ENCODE assay signal across 20 mouse cellular contexts in the genomic region with DNA sequence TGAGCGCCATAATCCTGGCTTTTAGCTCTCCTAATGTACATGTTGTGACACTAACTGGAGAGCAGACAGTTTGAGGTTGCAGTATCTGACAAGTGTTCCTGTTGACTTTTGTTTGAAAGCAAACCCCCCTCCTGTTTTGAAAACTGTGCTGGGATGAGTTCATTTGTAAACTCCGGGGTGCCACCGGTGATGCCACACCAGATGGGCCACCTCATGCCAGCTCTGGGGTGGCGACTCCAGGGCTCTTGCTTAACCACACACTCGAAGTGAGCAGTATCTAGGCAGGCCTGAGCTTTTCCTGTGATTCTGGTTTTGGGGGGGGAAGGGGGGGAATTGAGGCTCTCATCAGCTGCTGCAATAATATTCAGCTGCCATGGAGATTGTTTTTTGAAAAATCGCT. TPM values are rescaled to one million over a fixed set of nuclear protein-coding genes. Genes with fewer than 3 reads are reported as not detected.
DNase-seq lines count a peak whose midpoint lies in the region; ATAC-seq and TF ChIP-seq lines count a peak whose summit lies in the region.
"Had no signal": no experiment of that assay in that cellular context is flagged by ENCODE, and none has a peak within 500 bp of the region (broad histone marks: within the 10 kb centered on the region; RNA-seq: fewer than 3 reads in every experiment).

No protein-coding gene starts in this region.

- no peak for TF ChIP-seq CTCF in cerebellum, adult 2 months (IDR thresholded peaks at IDR 0.05; ENCODE audit: borderline replicate concordance, insufficient read depth, low read depth, low read length)
- TF ChIP-seq CTCF in hindbrain, postnatal 0 days (IDR thresholded peaks at IDR 0.05; ENCODE audit: low read depth), result no peak

- H3K9ac ChIP-seq in hindbrain, postnatal 0 days (replicated peaks; ENCODE audit: low read length), result no peak overlapping the region
- no peak overlapping the region for H3K9ac ChIP-seq in hindbrain, embryonic 11.5 days (ENCODE audit: low read depth, low read length)
- H3K9ac ChIP-seq: embryonic facial prominence, embryonic 12.5 days; forebrain, embryonic 15.5 days; hindbrain, embryonic 14.5 days had no signal

- no peaks in the 10 kb centered on the region for H3K36me3 ChIP-seq in hindbrain, postnatal 0 days (ENCODE audit: insufficient read depth, low read length)
- H3K36me3 ChIP-seq in hindbrain, embryonic 11.5 days (ENCODE audit: control insufficient read depth, insufficient read depth, low read length), result no peaks in the 10 kb centered on the region
- H3K36me3 ChIP-seq in midbrain, embryonic 10.5 days, result no peaks in the 10 kb centered on the region
- H3K36me3 ChIP-seq: forebrain, embryonic 15.5 days; G1E had no signal

- DNase-seq in cerebellum, postnatal 10 days, result peak; percentile 53 to 76
- no peak for DNase-seq in cerebellum, adult 2 months
- peak; percentile 89 for DNase-seq in heart, adult 11 months
- no peak for DNase-seq in heart, postnatal 36 days
- no peak for DNase-seq in hindbrain, postnatal 0 days (ENCODE audit: low spot score)
- DNase-seq in hindbrain, embryonic 11.5 days (ENCODE audit: low spot score), result no peak
- DNase-seq in NIH3T3 (ENCODE audit: low read depth), result peak; percentile 39
- DNase-seq in midbrain, embryonic 10.5 days (ENCODE audit: low spot score), result no peak
- DNase-seq: adrenal gland, postnatal 14 days; B cell, adult 2 months; cerebellum, adult 18-20 months; gastrocnemius, postnatal 14 days; kidney, adult 2 months had no signal

- no peaks in the 10 kb centered on the region; the same call in 1 of the 2 replicates for H3K27me3 ChIP-seq in cerebellum, adult 2 months (ENCODE audit: control insufficient read depth, insufficient read depth, low read length)
- no peaks in the 10 kb centered on the region for H3K27me3 ChIP-seq in hindbrain, postnatal 0 days (ENCODE audit: insufficient read depth, low read length)
- H3K27me3 ChIP-seq in hindbrain, embryonic 11.5 days (ENCODE audit: control insufficient read depth, insufficient read depth, low read length), result no peaks in the 10 kb centered on the region
- H3K27me3 ChIP-seq in midbrain, embryonic 10.5 days (ENCODE audit: low read depth, poor library complexity, severe bottlenecking), result no peaks in the 10 kb centered on the region; the same call in 1 of the 2 replicates
- H3K27me3 ChIP-seq: embryonic facial prominence, embryonic 12.5 days had no signal

- H3K4me3 ChIP-seq in cerebellum, adult 2 months (replicated peaks; ENCODE audit: insufficient read depth, low read depth, low read length), result no peak overlapping the region
- no peak overlapping the region for H3K4me3 ChIP-seq in hindbrain, postnatal 0 days (ENCODE audit: low read length)
- no peak overlapping the region for H3K4me3 ChIP-seq in hindbrain, embryonic 11.5 days (ENCODE audit: low read depth, low read length)
- H3K4me3 ChIP-seq in midbrain, embryonic 10.5 days, result no peak overlapping the region
- H3K4me3 ChIP-seq: embryonic facial prominence, embryonic 12.5 days; forebrain, embryonic 15.5 days had no signal

- H3K4me1 ChIP-seq in cerebellum, adult 2 months (ENCODE audit: control insufficient read depth, insufficient read depth, low read length), result peaks cover 6% of the 10 kb centered on the region; the same call in 1 of the 2 replicates
- no peaks in the 10 kb centered on the region; the same call in 1 of the 2 replicates for H3K4me1 ChIP-seq in hindbrain, postnatal 0 days (ENCODE audit: insufficient read depth, low read length)
- H3K4me1 ChIP-seq in hindbrain, embryonic 11.5 days (replicated peaks; ENCODE audit: control insufficient read depth, insufficient read depth, low read length), result no peaks in the 10 kb centered on the region
- H3K4me1 ChIP-seq in midbrain, embryonic 10.5 days, result no peaks in the 10 kb centered on the region
- H3K4me1 ChIP-seq: embryonic facial prominence, embryonic 12.5 days; forebrain, embryonic 15.5 days had no signal

- no peak overlapping the region for H3K27ac ChIP-seq in cerebellum, adult 2 months (ENCODE audit: insufficient read depth, low read length)
- H3K27ac ChIP-seq in hindbrain, postnatal 0 days, result peak overlapping the region; percentile 8; the same call in 1 of the 2 replicates
- H3K27ac ChIP-seq in hindbrain, embryonic 11.5 days (ENCODE audit: low read depth, low read length), result no peak overlapping the region
- H3K27ac ChIP-seq in midbrain, embryonic 10.5 days (replicated peaks), result no peak overlapping the region
- H3K27ac ChIP-seq: embryonic facial prominence, embryonic 12.5 days; forebrain, embryonic 15.5 days; hindbrain, embryonic 14.5 days had no signal

- 14% methylated on average over 6 of the region's 6 CpGs for WGBS in cerebellum, adult 2 months
- 63% methylated on average over 6 of the region's 6 CpGs for WGBS in hindbrain, postnatal 0 days
- WGBS in hindbrain, embryonic 11.5 days, result 90% methylated on average over 6 of the region's 6 CpGs
- 90% methylated on average over 6 of the region's 6 CpGs for WGBS in midbrain, embryonic 10.5 days

- intact Hi-C loops in heart, postnatal 36 days (cut with DNase I), result no loop called here

- no peaks in the 10 kb centered on the region for H3K9me3 ChIP-seq in hindbrain, postnatal 0 days (ENCODE audit: low read length)
- H3K9me3 ChIP-seq in hindbrain, embryonic 11.5 days (ENCODE audit: control insufficient read depth, low read length), result no peaks in the 10 kb centered on the region
- no peaks in the 10 kb centered on the region for H3K9me3 ChIP-seq in midbrain, embryonic 10.5 days (replicated peaks)
- H3K9me3 ChIP-seq: embryonic facial prominence, embryonic 12.5 days; forebrain, embryonic 15.5 days; G1E had no signal

- TF ChIP-seq POLR2A in cerebellum, adult 2 months (IDR thresholded peaks at IDR 0.05; ENCODE audit: borderline replicate concordance, insufficient read depth, low read length), result no peak

- no peak overlapping the region for H3K4me2 ChIP-seq in hindbrain, postnatal 0 days (ENCODE audit: low read depth, low read length)
- H3K4me2 ChIP-seq in hindbrain, embryonic 11.5 days (replicated peaks; ENCODE audit: low read depth, low read length), result no peak overlapping the region
- H3K4me2 ChIP-seq: embryonic facial prominence, embryonic 12.5 days; forebrain, embryonic 15.5 days; hindbrain, embryonic 14.5 days had no signal

- ATAC-seq in hindbrain, postnatal 0 days, result no peak
- no peak for ATAC-seq in hindbrain, embryonic 11.5 days (ENCODE audit: low FRiP score)
- ATAC-seq: CD4-positive, CD25-positive, alpha-beta regulatory T cell, adult 4 months; forebrain, embryonic 15.5 days; intestine, embryonic 16.5 days had no signal

RNA-seq across cellular contexts. Expression of a gene that starts 31.6 kb away (rescaled TPM):
- polyA plus RNA-seq in cerebellum, adult 2 months (2012; rRNA removed), result 8.6 and 9.0 TPM in 2 replicates
- 10 to 100 TPM; 30.2 to 31.7 TPM for total RNA-seq in heart, postnatal 36 days (2021)
- total RNA-seq in hindbrain, postnatal 0 days (2014; rRNA removed), result 60.2 and 63.0 TPM in 2 replicates
- polyA plus RNA-seq in hindbrain, postnatal 0 days (2015; fragmentation: Nextera tagmentation; extraction: Ambion mirVana), result 21.9 and 25.7 TPM in 2 replicates
- 26.5 and 29.3 TPM in 2 replicates for polyA plus RNA-seq in hindbrain, embryonic 11.5 days (2014; fragmentation: Nextera tagmentation; extraction: Ambion mirVana)
- polyA plus RNA-seq in midbrain, embryonic 10.5 days (2016; fragmentation: Nextera tagmentation; extraction: Ambion mirVana), result 15.6 and 19.5 TPM in 2 replicates
- total RNA-seq: hematopoietic stem cell, adult 5-6 weeks had no signal
- polyA plus RNA-seq: G1E had no signal

Comparison
In these comparisons a context has a peak if more than half of its experiments do, and no peak if none do; other contexts are left out.
1. DNase-seq: peak in cerebellum, postnatal 10 days (2 of 2), heart, adult 11 months (single experiment) and NIH3T3 (single experiment); none in cerebellum, adult 2 months (0 of 2), heart, postnatal 36 days (0 of 2), hindbrain, postnatal 0 days (single experiment), hindbrain, embryonic 11.5 days (single experiment) and midbrain, embryonic 10.5 days (single experiment).